Mouse (Mus musculus) forebrain, embryonic 13.5 days (tissue): Measurements from ENCODE around the gene Coq9. TPM values are rescaled to one million over a fixed set of nuclear protein-coding genes. Genes with fewer than 3 reads are reported as not detected.

Experiments used
- ATAC-seq: fragments of 200-750 bp; cut with Nextera tagmentation; 2 replicates; pipeline ENCODE4 v1.8.0; 2017
- H3K27ac ChIP-seq: fragments of 300-500 bp; sonication (generic); 2 replicates; pipeline ENCODE4 v1.5.1; 2015; ENCODE audit warnings: inconsistent platforms, mild to moderate bottlenecking, moderate library complexity
- H3K27me3 ChIP-seq: fragments of 300-500 bp; sonication (generic); 2 replicates; pipeline ENCODE4 v1.6.1; 2015; ENCODE audit warnings: mild to moderate bottlenecking, inconsistent platforms
- H3K36me3 ChIP-seq: fragments of 300-500 bp; sonication (generic); 2 replicates; pipeline ENCODE4 v1.6.1; 2015; ENCODE audit warnings: mild to moderate bottlenecking, inconsistent platforms; ENCODE audit not compliant: poor library complexity, severe bottlenecking
- H3K4me1 ChIP-seq: fragments of 300-500 bp; sonication (generic); 2 replicates; pipeline ENCODE4 v1.6.1; 2015; ENCODE audit warnings: inconsistent platforms
- H3K4me2 ChIP-seq: fragments of 300-500 bp; sonication (generic); 2 replicates; pipeline ENCODE4 v1.6.1; 2015; ENCODE audit warnings: inconsistent platforms, mild to moderate bottlenecking, moderate library complexity
- H3K4me3 ChIP-seq: fragments of 300-500 bp; sonication (generic); 2 replicates; pipeline ENCODE4 v1.5.1; 2015; ENCODE audit warnings: mild to moderate bottlenecking, inconsistent platforms
- H3K9ac ChIP-seq: fragments of 300-500 bp; sonication (generic); 2 replicates; pipeline ENCODE4 v1.6.1; 2015; ENCODE audit warnings: mild to moderate bottlenecking, inconsistent platforms
- H3K9me3 ChIP-seq: fragments of 300-500 bp; sonication (generic); replicated peaks from 2 replicates; pipeline ENCODE4 v1.6.1; 2016; ENCODE audit warnings: inconsistent platforms
- WGBS: fragments of 180-500 bp; shearing (Covaris S2); methylation state at CpG from one replicate; pipeline ENCODE4 v1.1.7; 2015; 5-methylcytosine and 5-hydroxymethylcytosine counted together
- polyA plus RNA-seq: library from polyadenylated mRNA; unstranded; fragments of >200 nt; fragmentation: Nextera tagmentation; extraction: Ambion mirVana; gene quantifications from 2 replicates; pipeline ENCODE4 v1.2.1, GENCODE M21; 2015

Coq9 gene
- polyA plus RNA-seq, 1 experiment from 2014 or later = 55.0 TPM

DNA sequence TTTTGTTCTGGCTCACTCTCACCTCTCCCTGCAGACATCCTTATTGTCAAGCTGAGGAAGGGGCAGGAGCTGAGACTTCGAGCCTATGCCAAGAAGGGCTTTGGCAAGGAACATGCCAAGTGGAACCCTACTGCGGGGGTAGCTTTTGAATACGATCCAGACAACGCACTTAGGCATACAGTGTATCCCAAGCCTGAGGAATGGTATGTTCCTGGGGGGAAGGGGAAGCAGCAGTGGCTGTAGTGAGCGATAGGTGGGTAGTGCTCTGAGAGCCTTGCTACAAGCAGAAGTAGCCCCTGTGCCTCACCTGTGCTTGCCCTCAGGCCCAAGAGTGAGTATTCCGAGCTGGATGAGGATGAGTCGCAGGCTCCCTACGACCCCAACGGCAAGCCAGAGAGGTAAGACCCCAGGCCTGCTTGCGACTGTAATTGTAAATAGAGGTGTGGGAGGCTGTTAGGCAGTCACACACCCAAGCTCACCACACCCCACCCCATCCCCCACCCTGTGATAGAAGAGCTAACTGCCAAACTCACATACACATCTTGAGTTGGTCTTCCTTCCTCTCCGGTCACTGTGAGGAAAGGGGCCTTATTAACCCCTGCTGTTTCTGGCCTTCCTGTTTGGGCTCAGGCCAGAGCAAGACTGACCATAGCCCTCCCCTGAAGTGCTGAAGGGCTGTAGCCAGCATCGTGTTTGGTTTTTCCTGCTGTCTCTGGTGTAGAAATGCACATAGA, 24.5 kb downstream of the Coq9 start:
- no peaks in the 10 kb centered on the region for H3K9me3 ChIP-seq
- no peak overlapping the region for H3K4me3 ChIP-seq
- no peaks in the 10 kb centered on the region for H3K27me3 ChIP-seq
- peaks cover 18% of the 10 kb centered on the region for H3K4me1 ChIP-seq
- H3K9ac ChIP-seq = no peak overlapping the region
- H3K36me3 ChIP-seq = peaks cover 81% of the 10 kb centered on the region
- no peak overlapping the region for H3K27ac ChIP-seq
- no peak overlapping the region for H3K4me2 ChIP-seq
- WGBS = 95% methylated on average over 12 of the region's 12 CpGs
- no peak; the same call in 1 of the 2 replicates for ATAC-seq

DNA sequence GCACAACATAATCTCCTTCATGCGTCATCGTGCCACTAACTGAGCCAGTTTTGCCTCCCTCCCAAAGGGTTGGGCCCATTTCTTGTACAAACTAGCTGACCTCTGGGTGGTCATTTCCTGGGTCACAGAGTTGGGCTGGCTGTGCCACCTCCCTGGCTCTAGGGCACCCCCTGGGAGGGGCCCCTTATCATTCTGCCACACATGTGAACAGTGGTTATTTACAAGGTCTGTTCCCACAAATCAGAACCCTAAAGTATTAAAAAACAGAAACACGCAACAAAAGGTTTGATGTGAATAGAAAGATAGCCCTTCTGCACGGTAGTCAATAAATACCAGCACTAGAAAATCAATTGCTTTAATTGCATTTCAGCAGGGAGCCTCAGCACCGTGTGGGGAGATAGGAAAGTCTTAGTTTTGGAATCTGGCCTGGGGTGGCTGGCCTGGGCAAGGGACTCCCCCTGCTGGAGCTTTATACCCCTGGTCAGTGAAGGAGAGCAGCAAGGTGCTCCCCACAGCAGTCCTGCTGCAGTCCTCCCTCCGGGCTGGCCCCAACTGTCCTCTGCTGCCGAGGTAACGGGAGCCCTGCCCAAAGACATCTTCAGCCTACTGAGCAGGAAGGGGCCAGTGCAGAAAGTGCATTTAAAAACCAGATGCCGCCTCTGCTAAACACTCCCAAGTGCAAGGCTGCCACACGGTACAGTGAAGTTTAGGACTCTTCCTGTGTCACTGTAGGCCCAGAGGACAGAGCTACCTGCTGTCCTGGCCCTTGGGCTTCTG, 26.0 kb downstream of the Coq9 start:
- Histone ChIP-seq H3K27me3 (no peaks in the 10 kb centered on the region), H3K4me3 (no peak overlapping the region), H3K9ac (no peak overlapping the region), H3K9me3 (no peaks in the 10 kb centered on the region), H3K36me3 (peaks cover 88% of the 10 kb centered on the region), H3K4me2 (no peak overlapping the region), H3K4me1 (peaks cover 20% of the 10 kb centered on the region), H3K27ac (no peak overlapping the region)
- 76% methylated on average over 10 of the region's 10 CpGs for WGBS
- no peak for ATAC-seq

DNA sequence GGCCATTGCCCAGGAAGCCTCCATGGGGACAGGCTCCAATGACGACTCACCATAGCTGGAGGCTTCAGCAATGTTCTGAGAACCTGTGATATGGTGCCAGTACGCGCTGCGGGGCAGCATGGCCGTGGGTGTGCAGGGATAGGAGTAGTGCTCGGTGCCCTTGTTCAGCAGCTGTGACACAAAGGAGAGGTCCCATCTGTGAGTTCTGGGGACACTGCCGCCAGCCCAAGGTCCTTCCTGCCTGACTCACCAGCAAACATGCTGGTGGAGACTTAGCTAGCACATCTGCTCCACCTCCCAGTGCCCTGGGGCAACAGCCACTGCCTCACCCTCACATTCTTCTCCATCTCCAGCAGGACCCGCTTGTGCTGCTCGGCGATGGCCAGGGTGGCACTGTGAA, 27.2 kb downstream of the Coq9 start:
- peaks cover 80% of the 10 kb centered on the region for H3K36me3 ChIP-seq
- peaks cover 27% of the 10 kb centered on the region for H3K4me1 ChIP-seq
- H3K27ac ChIP-seq = no peak overlapping the region
- 90% methylated on average over 10 of the region's 10 CpGs for WGBS
- ATAC-seq = no peak
- H3K9ac ChIP-seq = no peak overlapping the region
- no peaks in the 10 kb centered on the region for H3K9me3 ChIP-seq
- no peaks in the 10 kb centered on the region for H3K27me3 ChIP-seq
- no peak overlapping the region for H3K4me3 ChIP-seq
- no peak overlapping the region for H3K4me2 ChIP-seq

DNA sequence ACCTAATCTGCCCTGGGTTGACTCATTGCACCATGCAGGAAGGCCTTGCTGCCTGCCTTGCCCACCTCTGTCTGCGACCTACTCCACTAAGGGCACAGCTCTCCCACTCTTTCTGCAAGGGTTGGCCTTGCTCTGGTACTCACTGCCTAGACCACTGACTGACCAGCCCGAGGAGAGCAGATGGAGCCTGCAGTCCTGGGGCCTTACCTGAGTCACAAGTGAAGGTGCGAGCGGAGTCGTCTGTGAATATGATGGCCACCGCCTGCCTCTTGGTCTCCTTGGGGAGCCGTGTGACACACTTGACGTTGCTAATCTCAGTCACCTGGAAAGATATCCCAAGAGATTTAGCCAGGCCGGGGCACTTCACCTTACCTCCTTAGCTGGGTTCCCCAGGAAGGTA, 28.8 kb downstream of the Coq9 start:
- no peaks in the 10 kb centered on the region for H3K27me3 ChIP-seq
- ATAC-seq = no peak
- no peak overlapping the region for H3K4me3 ChIP-seq
- H3K9me3 ChIP-seq = no peaks in the 10 kb centered on the region
- H3K4me2 ChIP-seq = no peak overlapping the region
- H3K4me1 ChIP-seq = peaks cover 43% of the 10 kb centered on the region
- no peak overlapping the region for H3K27ac ChIP-seq
- peaks cover 63% of the 10 kb centered on the region for H3K36me3 ChIP-seq
- H3K9ac ChIP-seq = no peak overlapping the region
- WGBS = 87% methylated on average over 9 of the region's 9 CpGs

DNA sequence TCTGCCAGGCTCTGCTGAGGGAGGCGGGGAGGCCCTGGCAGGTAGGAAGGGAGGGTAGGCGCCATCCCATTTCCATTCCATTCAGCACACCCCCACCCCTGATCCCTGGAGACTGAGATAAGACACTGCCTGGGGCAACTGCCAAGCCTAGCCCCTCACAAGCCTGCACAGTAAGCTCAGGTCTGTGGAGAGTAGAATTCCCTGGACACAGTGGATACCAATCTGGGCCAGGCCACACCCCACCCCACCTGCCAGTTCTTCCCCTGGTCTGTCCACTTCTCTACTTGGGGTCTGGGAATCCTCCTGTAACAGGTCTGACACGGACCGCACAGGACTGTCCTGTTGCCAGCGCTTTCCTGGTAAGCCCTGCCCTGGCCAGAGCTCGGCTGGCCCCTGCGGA, 31.0 kb downstream of the Coq9 start:
- H3K27ac ChIP-seq = no peak overlapping the region
- peaks cover 2% of the 10 kb centered on the region; the same call in 1 of the 2 replicates for H3K27me3 ChIP-seq
- H3K4me3 ChIP-seq = peak overlapping the region; percentile 57
- H3K9ac ChIP-seq = peak overlapping the region; percentile 69
- ATAC-seq = no peak
- H3K4me1 ChIP-seq = peaks cover 55% of the 10 kb centered on the region
- peak overlapping the region; percentile 85 for H3K4me2 ChIP-seq
- 58% methylated on average over 6 of the region's 7 CpGs for WGBS
- H3K9me3 ChIP-seq = no peaks in the 10 kb centered on the region
- peaks cover 41% of the 10 kb centered on the region for H3K36me3 ChIP-seq

DNA sequence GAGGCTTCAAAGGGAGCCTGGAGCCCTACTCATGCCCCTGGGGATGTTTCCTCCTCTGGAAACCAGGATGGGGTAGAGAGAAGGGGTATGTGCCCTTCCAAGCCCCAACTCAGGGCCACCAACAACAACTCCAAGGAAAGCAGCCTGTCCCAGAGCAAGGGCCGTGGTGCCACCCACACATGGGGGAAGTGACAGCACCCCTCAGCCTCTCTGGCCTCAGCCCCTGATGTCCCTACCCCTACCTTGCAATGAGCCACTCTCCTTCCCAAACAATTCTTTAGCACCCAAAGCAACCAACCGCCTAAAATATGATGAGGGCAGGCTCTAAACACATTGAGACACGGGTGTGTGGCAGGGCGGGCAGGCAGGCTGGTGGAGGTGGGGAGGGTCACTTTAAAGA, 31.9 kb downstream of the Coq9 start:
- peak overlapping the region; percentile 69 for H3K9ac ChIP-seq
- 9% methylated on average over 4 of the region's 4 CpGs for WGBS
- peaks cover 63% of the 10 kb centered on the region for H3K4me1 ChIP-seq
- peaks cover 11% of the 10 kb centered on the region for H3K27me3 ChIP-seq
- H3K4me2 ChIP-seq = peak overlapping the region; percentile 85
- no peak for ATAC-seq
- peak overlapping the region; percentile 57 for H3K4me3 ChIP-seq
- H3K9me3 ChIP-seq = no peaks in the 10 kb centered on the region
- peak overlapping the region; percentile 65; the same call in 1 of the 2 replicates for H3K27ac ChIP-seq
- H3K36me3 ChIP-seq = peaks cover 32% of the 10 kb centered on the region

DNA sequence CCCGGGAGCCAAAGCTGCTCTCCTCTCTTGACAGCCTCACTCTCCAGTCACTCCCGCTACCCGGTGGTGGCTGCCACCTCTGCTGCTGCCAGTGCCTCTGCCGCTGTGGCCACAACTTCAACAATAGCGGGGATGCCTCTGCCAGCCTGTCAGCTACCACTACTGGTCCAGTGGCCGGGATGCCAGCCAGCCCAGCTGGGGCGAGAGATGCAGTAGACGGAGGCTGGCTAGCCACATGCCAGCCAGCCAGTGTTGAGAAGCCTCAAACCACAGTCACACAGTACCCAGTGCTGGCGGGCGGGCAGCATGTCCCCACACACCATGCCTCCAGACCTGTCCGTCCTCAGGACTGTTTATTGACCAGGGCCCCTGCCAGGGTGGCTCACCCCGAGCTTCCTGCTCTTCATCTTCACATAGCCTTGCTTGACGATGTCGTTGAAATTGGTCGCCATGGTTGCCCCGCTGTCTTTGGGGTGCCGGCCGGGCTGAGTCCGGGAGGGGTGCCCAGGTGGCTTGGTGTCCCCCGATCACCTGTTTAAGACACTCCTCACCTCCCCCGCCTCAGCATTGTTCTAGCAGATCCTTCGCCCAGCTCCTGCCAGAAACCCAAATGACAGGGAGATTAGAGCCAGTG, 32.5 kb downstream of the Coq9 start:
- Histone ChIP-seq H3K4me1 (peaks cover 69% of the 10 kb centered on the region), H3K9me3 (no peaks in the 10 kb centered on the region), H3K36me3 (peaks cover 27% of the 10 kb centered on the region), H3K27me3 (peaks cover 16% of the 10 kb centered on the region), H3K27ac (peak overlapping the region; percentile 65), H3K4me3 (peak overlapping the region; percentile 57), H3K9ac (peak overlapping the region; percentile 69), H3K4me2 (peak overlapping the region; percentile 85)
- WGBS = under 1% methylated on average over 19 of the region's 22 CpGs
- peak; percentile 50 for ATAC-seq

DNA sequence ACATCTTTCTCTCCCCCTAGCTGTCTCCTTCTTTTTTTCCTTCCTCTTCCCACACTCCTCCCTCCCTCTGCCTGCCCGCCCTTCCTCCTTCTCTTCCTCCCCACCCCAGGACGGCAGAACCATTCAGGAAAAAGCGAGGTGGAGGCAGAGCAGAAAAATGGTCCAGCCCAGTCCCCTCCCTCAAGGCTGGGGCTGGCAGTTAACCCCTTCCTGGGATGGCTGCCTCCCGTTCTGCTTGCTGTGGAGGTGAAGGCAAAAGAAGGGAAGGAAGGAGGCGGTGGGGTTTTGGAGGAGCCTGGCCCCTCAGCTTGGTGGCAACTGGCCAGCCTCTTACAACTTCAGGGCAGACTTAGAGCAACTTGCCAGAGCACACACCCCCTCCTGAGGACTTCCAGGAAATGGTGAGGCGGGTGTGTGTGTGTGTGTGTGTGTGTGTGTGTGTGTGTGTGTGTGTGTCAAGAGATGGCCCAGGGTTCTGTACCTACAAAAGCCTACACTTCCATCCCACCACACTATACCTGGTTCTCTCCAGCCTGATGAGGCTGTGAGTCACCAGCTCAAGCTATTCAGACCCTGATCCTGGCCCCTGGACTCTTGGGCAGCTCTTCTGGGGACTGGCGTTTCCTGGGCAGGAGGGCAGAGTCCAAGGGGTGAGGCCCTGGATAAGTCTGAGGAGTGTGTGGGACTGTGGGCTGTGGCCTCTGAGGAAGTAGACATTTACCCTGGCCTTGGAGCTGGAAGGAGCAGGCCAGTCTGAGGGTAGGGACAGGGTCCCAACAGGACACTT, 33.2 kb downstream of the Coq9 start:
- peaks cover 19% of the 10 kb centered on the region for H3K36me3 ChIP-seq
- WGBS = 2% methylated on average over 6 of the region's 7 CpGs
- H3K27me3 ChIP-seq = peaks cover 16% of the 10 kb centered on the region
- peak overlapping the region; percentile 69 for H3K9ac ChIP-seq
- H3K4me3 ChIP-seq = peak overlapping the region; percentile 57
- peak overlapping the region; percentile 65 for H3K27ac ChIP-seq
- ATAC-seq = peak; percentile 81
- H3K4me2 ChIP-seq = peak overlapping the region; percentile 85
- H3K9me3 ChIP-seq = no peaks in the 10 kb centered on the region
- peaks cover 75% of the 10 kb centered on the region for H3K4me1 ChIP-seq

DNA sequence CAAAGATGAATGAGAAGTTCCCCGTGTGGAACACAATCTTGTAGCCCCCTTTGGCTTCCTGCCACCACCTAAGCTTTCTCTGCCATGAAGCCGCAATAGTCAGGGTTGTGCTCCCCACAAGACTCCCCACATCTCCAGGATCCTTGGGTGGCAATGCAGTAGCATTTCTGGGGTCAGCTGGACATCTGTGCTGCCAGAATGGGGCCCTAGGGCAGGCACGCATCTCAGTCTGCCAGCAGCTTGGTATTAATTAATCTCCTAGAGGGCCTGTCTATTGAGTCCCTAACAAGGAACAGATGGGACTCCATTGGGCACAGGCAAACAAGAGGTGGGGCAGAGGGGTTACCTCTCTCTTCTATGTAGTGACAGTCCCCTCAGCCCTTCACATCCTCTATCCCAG, 34.0 kb downstream of the Coq9 start:
- peak; percentile 12 for ATAC-seq
- H3K27ac ChIP-seq = peak overlapping the region; percentile 65
- peaks cover 78% of the 10 kb centered on the region for H3K4me1 ChIP-seq
- H3K9ac ChIP-seq = no peak overlapping the region
- peak overlapping the region; percentile 85; the same call in 1 of the 2 replicates for H3K4me2 ChIP-seq
- peaks cover 16% of the 10 kb centered on the region for H3K27me3 ChIP-seq
- no peaks in the 10 kb centered on the region for H3K9me3 ChIP-seq
- H3K36me3 ChIP-seq = peaks cover 11% of the 10 kb centered on the region
- no peak overlapping the region for H3K4me3 ChIP-seq
- 31% methylated on average over 3 of the region's 3 CpGs for WGBS

DNA sequence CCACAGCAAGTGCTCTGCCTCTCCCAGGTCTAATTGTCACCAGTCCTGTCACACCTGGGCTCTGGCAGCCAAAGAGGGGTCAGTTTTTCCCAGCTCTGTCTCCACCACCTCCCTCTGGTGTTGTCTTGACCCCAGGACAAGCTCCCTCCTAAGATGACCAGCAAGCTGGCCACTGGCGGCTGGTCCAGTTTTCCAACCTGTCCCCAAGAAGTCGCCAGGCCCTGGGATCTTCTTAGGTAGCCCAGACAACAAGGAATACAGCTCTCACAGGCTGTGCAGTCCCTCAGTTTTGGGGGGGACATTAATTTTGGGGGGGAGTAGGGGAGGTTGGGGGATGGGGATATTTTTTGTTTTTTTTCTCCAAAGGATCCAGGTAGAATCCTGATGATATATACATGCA, 34.5 kb downstream of the Coq9 start:
- Histone ChIP-seq H3K4me2 (peak overlapping the region; percentile 85; the same call in 1 of the 2 replicates), H3K4me3 (no peak overlapping the region), H3K36me3 (peaks cover 7% of the 10 kb centered on the region; the same call in 1 of the 2 replicates), H3K9me3 (no peaks in the 10 kb centered on the region), H3K9ac (no peak overlapping the region), H3K4me1 (peaks cover 78% of the 10 kb centered on the region), H3K27ac (peak overlapping the region; percentile 65), H3K27me3 (peaks cover 16% of the 10 kb centered on the region)
- WGBS = 78% methylated on average over 2 of the region's 2 CpGs
- no peak for ATAC-seq

DNA sequence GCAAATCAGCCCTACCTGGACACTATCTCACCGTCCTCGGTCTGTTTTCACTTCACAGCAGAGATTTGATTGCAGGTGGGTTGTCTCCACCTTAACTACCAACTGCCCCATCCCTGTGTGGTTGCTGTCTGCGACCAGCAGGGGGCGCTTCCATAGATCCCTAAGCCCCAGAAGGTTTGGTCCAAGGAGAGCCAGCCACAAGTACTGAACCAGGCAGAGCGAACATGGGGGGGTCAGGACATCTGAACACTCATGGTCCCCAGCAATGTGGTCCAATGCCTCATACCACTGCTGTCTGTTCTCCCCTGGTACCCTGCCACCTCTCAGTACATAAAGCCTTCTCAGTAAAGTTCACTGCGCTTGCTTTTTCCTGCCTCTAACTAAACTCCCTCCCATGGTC, 36.2 kb downstream of the Coq9 start:
- no peaks in the 10 kb centered on the region for H3K36me3 ChIP-seq
- H3K27me3 ChIP-seq = peaks cover 16% of the 10 kb centered on the region
- H3K4me1 ChIP-seq = peaks cover 61% of the 10 kb centered on the region
- no peaks in the 10 kb centered on the region for H3K9me3 ChIP-seq
- H3K4me3 ChIP-seq = peak overlapping the region; percentile 55; the same call in 1 of the 2 replicates
- H3K9ac ChIP-seq = peak overlapping the region; percentile 68; the same call in 1 of the 2 replicates
- no peak overlapping the region for H3K27ac ChIP-seq
- peak overlapping the region; percentile 91 for H3K4me2 ChIP-seq
- 10% methylated on average over 6 of the region's 6 CpGs for WGBS
- no peak for ATAC-seq
